Mouse (Mus musculus): ENCODE data around the gene Zkscan7.
"Not testable (repeated sequence)": the region's sequence is repeated elsewhere in the genome, so short reads cannot be mapped to it uniquely, and the experiment has no call there.

Zkscan7 gene

DNA sequence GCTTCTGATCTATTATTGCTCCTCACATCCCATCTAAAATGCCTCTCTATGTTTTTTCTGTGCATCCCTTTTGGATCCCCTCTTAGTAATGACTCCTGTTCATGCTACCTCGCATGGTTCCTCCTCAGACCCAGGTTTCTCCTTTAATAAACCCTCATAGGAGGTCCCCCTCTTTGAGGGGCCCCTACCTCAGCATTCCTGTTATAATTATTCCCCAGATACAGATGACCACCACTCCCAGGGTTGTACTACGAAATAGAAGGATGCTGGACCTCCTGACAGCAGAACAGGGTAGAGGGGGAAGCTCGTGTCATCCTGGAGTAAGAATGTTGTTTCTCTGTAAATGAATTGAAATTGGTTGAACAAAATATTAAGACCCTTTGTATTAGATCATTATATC is at the start of gene Zkscan7:
Zkscan7 (plus strand) TSS at position 301 of the 400 bp plus-strand sequence.
- ATAC-seq (ENCODE audit: low TSS enrichment) = no peak

DNA sequence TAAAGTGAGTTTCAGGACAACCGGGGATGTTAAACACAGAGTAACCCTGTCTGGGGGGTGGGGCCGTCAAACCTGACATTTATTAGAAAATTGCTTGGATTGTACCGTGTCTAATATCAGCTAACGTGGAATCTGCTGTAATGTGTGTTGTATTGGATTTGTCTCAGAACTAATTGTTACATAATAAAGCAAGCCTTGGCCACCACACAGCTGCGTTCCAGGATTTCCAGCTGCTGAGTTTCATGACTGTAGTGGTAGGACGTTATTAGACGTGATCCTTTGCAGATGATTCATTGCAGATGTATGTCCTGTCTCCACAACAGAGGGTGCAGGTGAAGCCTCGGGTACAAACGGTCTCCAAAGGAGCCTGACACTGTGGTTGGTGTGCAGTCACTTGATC is 49.4 kb upstream of the Zkscan7 start:
- ATAC-seq (ENCODE audit: low TSS enrichment) = no peak

DNA sequence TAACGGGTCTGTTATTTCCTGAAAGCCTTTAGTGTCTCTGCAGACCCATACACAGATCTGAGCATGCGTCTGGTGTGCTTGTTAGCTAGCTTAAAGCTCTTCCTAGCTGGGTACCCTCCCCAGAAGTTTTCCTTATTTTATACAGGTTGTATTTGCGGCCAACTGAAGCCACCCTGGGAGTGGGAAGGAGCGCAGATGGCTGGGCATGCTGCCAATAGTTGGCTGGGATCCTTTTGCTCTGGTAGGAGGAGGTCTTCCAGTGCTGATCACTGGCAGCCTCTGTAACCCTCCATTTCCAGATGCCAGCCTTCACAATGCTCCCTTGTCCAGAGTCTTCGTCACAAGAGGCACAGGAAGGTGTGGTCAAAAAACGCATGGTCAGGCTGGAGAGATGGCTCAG is 48.7 kb upstream of the Zkscan7 start:
- peak; percentile 74 for ATAC-seq (ENCODE audit: low TSS enrichment)

DNA sequence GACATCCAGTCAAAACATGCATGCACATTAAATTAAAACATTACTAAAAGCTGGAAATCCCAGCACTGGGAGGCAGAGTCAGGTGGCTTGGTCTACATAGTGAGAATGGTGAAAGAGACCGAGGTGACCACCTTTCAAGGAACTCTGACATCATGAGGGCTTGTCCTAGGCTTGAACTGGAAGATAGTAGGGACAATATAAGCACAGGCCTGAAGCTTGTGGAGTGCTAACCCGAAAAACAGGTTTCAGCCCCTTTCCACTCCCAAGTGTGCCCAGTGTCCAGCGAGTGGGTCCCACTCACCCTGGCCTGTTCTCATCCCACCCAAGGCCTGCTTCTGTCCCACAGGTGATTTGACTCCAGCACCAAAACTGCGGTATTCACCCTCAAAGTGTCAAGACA is 48.3 kb upstream of the Zkscan7 start:
- no peak for ATAC-seq (ENCODE audit: low TSS enrichment)

DNA sequence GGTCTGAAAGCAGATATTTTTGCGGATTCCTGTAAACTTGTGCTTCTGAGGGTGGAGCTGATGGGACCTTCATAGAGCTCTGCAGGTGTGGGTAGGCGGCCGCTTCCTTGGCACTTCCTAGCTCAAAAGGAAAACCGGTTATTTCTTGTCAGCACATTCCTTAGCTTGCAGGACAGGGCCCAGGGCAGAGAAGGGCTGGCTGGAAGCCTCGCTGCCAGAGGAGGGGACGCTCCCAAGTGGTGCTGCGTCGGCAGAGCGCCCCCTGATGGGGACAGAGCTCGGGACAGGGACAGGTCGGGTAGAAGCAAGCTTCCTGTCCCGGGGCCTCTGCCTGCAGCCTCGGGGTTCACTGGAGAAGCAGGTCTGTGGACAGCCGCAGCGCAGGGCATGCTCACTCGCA is 47.8 kb upstream of the Zkscan7 start:
- ATAC-seq (ENCODE audit: low TSS enrichment) = peak; percentile 44

DNA sequence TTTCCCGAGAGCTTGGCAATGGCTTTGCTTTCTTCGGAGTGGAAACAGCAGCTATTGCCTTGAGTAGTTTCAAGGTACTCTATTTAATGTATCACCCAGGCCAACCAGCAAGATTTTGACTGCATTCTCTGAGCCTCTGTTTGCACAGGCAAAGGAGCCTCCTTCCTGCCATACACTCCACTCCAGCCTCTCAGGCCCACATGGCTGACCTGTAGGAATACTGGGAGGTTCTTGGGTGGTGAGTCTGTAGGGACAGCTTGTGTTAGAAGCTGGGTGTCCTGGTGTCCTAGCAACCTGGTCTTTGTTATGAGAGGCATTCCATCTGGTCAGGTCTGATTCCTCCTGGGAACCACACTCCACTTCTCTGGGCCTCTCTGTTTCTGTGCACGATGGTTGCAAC is 41.7 kb upstream of the Zkscan7 start, which contains the start of gene Gm35549:
Gm35549 (minus strand) TSS at position 276 of the 400 bp plus-strand sequence.
- ATAC-seq (ENCODE audit: low TSS enrichment) = no peak

DNA sequence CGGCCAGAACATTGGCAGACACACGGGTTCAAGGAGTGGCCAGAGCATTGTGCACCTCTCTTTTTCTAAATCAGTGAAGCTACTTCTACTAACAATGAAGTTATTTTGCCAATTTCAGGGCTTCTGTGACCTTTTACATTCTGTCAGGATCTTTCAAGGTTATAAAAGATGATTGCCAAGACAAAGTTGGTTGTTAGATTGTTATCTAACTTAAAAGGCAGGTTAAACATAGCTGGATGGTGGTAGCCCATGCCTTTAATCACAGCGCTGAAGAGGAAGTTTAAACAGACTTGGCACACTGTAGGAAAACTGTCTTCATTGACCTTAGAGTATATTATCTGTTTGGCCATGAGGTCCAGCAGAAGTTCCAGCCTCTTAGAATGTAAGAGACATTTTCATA is 39.9 kb upstream of the Zkscan7 start:
- no peak for ATAC-seq (ENCODE audit: low TSS enrichment)

DNA sequence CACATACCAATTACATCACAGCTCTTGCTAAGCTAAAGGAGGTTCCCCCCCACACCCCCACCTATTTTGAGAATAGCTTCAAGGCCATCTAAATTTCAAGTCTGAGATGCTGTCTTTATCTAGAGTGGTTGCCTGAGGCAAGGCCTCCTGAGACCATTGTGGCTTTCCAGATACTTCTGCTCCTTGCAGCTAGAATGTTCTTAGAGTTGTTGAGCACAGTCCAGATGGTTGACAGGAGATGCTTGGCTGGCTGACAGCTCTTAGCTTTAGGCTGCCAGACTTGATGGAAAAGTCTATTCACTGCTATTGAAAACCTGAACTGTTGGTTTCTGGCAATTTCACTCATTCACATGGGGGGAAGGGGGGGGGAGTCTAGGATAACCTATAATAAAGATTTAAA is 39.3 kb upstream of the Zkscan7 start:
- ATAC-seq (ENCODE audit: low TSS enrichment) = peak; percentile 86

DNA sequence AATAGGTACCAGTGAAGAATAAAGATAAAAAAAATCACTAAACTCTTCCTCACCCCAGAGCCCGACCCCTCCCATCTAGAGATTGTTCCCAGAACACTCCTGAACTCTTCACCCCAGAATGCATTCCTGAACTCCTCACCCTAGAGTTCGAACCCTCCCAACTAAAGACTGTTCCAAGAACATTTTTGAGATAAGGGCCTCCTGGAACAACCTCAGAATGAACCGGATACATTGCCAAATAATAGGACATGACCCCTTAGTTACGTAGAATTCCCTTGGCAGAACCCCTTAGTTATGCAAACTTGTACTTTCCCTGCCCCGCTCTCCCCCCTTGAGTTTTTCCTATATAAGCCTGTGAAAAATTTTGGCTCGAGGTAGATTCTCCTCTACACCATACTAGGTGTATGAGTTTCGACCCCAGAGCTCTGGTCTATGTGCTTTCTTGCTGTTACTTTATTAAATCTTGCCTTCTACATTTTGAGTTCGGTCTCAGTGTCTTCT is 37.6 kb upstream of the Zkscan7 start:
- ATAC-seq (ENCODE audit: low TSS enrichment) = not testable (repeated sequence)

DNA sequence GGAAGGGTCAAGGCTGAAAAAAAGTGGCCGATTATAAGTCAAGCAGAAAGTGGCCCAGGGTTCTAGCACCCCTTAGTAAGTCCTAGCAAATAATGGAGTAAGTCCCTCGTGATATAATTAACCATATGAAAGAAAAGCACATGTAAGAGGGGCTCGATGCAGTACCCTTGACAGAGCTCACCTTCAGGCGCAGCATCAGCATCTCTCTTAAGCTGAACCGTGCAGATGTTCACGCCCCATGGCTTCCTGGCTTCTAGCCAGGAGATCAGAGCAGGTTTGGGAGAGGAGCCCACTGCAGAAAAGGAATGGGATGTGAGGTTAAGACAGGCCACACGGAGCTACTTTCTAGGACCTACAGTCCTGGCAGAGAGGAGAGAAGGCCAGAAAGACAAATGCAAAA is 31.0 kb upstream of the Zkscan7 start:
- ATAC-seq (ENCODE audit: low TSS enrichment) = no peak

DNA sequence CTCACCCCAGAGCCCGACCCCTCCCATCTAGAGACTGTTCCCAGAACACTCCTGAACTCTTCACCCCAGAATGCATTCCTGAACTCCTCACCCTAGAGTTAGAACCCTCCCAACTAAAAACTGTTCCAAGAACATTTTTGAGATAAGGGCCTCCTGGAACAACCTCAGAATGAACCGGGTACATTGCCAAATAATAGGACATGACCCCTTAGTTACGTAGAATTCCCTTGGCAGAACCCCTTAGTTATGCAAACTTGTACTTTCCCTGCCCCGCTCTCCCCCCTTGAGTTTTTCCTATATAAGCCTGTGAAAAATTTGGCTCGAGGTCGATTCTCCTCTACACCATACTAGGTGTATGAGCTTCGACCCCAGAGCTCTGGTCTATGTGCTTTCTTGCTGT is 30.3 kb upstream of the Zkscan7 start:
- not testable (repeated sequence) for ATAC-seq (ENCODE audit: low TSS enrichment)

DNA sequence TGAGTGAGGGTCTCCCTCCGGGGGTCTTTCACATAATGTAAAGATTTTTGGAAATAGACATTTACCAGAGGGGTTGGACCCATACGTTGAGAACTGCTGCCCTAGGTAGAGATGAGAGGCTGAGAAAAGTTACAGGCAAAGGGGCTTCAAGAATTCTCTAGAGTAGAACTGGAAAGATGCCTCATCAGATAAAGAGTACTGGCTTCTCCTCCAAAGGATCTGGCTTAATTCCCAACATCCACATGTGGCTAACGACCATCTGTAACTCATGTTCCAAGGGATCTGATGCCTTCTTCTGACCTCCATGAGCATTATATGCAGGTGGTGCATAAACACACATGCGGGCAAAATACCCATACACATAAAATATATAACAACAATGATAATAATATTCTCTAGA is 29.9 kb upstream of the Zkscan7 start:
- no peak for ATAC-seq (ENCODE audit: low TSS enrichment)

DNA sequence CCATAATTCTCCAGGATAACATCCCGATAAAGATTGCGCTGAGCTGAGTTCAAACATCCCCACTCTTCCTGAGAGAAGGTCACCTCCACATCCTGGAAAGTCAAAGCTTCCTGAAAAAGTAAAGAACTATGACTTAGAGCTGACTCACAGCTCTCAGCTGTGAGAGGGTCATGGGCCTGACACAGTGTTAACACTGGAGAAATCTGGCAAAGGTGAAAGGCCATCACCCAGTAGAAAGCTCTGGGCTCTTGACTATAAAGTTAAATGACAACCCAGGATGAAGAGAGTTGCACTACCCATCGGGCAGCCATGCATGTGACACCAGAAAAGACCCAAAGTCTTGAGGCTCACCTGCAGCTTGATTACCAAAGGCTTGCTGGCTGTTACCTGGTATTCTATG is 28.8 kb upstream of the Zkscan7 start:
- ATAC-seq (ENCODE audit: low TSS enrichment) = no peak

DNA sequence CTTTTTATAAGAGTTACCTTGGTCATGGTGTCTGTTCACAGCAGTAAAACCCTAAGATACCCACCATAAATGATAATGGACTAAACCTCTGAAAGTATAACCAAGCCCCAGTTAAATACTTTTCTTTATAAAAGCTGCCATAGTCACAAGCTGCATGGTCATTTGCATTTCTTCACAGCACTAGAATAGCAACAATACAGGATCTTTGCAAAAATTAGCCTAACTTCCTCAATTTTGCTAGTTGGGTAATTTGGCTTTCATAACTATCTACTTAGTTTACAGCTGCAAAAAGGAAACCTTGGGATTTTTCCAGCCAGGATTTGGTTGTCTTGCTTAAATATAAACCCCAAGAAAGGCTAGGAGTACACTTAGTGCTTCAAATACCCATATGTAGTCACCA is 24.7 kb upstream of the Zkscan7 start:
- ATAC-seq (ENCODE audit: low TSS enrichment) = no peak

DNA sequence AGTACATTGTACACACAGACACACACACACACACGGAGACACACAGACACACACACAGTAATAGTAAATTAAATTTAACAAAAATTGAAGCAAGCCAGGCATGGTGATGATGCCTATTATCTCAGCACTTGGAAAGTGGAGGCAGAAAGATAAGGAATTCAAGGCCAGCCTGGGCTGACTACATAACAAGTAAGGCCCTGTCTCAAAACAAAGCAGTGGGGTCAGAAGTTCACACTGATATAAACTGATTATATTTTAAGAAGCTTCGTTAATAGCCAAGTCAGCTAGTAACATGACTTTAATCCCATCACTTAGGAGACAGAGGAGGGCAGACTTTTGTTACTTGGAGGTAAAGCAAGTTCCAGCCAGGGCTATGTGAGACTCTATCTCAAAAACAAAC is 21.8 kb upstream of the Zkscan7 start:
- ATAC-seq (ENCODE audit: low TSS enrichment) = no peak

DNA sequence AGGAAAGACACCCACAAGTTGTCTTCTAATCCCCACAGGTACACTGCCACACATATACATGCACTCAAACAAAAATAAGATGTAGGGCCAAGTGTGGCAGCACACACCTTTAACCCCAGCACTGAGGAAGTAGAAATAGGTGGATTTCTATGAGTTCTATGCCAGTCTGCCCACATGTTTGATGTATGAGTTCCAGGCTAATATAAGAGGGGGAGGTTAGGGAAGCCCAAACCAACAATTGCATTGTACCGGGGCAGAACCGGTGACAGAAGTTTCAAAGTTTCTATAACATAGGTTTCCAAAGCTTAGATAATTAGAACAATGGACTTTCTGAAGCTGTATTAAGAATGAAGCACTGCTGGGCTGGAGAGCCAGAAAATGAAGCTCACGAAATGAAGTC is 20.6 kb upstream of the Zkscan7 start:
- ATAC-seq (ENCODE audit: low TSS enrichment) = no peak

DNA sequence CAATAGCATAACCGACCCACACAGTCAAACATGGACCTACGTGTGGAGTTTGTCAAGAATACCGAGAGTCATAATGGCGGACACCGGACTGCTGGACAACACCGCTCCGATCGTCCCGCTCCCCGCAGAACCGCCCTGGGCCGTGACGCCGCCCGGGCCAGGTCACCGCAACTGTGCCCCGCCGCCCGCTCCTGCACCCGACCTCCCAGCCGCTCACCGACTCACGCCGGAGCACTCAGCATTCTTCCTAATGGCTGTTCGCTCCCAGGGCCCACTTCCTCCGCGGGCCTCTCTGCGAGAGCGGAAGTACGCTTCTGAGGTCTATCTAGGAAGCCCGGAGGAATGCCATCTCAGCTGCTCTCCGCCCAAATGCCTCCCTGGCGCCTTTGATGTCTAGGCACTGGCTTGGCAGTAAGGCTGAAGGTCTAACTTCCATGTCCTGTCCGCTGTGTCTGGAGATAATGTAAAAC is 19.8 kb upstream of the Zkscan7 start, which contains the start of gene Zfp445:
Zfp445 (minus strand) TSS at position 310 of the 470 bp plus-strand sequence.
- ATAC-seq (ENCODE audit: low TSS enrichment) = peak; percentile 100

DNA sequence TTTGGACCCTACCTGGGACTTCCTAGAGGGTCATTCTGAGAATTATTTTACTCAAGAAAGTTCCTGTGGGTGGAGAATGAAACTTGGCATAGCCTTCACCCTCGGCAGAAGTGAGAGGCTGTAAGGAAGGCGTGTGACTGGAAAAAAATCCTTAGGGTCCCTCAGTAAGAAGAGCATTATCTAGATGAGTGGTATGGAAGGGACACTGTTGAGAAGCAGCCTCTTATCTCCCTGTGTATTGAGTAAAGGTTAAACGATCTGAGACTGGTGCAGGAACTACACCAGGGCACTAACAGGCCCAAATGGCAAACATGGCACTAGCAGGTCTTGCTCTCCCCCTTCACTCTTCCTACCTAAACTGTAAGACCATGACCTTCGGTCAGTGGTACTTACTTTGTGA is 19.3 kb upstream of the Zkscan7 start:
- ATAC-seq (ENCODE audit: low TSS enrichment) = no peak

DNA sequence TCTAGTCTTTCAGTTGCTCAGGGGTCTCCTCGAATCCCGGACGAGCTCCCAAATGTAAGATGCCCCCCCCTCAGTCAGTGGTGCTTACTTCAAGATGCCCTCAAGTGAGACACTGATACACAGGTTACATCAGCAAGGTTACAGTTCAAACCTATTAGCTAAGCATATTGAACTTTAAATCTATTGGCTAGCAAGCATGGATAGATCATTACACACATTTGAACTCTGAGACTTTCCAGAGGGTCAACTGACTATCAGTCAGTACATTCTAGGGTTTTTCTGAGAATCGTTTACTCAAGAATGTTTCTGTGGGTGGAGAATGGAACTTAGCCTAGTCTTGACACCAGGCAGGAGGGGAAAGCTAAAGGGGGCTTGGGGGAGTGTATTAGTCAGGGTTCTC is 12.9 kb upstream of the Zkscan7 start:
- ATAC-seq (ENCODE audit: low TSS enrichment) = no peak

DNA sequence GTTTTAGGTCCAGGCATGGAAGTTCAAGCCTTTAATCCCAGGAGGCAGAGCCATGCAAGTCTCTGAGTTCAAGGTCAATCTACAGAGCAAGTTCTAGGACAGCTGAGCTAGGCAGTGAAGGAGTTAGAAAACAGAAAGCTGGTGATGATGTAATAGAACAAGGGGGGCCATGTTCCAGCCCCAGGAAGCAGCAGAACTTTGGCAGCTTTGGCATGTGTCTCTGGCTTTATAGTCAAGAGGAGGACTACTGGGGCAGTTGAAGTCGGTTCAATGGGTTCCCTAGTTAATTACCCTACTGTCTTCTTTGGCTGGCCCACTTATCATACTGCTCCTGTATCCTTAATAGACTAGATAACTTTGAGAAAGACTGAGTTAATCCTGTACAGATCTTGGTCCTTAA is 10.8 kb upstream of the Zkscan7 start:
- ATAC-seq (ENCODE audit: low TSS enrichment) = no peak

DNA sequence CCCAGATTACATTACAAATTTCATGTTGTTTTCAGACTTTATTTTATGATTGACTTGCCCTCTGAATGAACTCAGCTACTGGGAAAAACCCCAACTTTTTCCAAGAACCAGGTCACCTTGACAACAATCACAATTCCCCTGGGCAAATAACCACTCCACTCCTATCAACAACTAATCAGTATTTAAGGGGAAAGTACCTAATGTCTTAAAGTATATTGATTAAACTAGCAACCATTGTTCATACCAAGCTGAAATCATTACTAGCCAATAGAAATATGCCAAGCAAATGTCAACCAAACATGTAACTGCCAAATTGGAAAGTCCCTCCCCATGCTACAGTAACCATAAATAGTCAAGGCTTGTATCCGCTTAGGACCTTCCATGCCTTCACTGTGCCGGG is 10.3 kb upstream of the Zkscan7 start:
- ATAC-seq (ENCODE audit: low TSS enrichment) = no peak

DNA sequence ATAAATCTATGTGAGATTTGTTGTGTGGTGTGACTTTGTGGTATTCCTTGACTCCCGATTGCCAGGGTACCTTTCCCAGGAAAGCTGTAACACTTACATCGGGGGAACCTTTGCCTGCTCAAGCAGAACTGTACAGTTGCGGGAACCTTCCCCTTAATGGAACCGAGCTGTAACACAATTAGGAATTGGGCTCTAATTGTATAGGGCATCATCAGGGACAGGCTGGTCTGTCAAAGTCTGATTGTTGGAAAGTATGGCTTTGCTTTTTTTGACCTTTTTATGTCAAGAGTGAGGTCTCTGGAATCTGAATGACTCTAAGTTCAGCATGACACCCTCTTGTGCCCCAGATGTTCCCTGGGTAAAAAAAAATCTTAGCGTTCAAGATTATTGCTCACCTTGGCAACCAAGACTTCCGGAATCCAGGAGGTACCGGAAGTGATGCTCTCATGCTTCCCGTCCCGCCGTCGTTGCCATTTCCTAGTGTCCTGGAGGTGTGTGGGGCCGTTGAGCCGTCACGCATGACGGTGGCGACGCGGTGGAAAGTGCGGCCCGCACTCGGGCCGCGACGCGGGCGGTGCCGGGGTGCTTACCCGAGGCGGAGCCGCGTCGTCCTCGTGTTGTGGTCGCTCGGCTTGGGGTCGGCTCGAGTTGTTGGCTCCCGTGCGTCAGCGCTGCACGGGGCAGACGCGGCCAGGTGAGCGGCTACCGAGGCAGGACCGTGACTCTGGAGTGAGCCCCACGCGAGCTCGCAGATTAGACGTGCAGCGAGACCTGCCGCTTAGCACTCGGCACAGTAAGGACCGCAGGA is 1.1 kb downstream of the Zkscan7 start:
- peak; percentile 98 for ATAC-seq (ENCODE audit: low TSS enrichment)

DNA sequence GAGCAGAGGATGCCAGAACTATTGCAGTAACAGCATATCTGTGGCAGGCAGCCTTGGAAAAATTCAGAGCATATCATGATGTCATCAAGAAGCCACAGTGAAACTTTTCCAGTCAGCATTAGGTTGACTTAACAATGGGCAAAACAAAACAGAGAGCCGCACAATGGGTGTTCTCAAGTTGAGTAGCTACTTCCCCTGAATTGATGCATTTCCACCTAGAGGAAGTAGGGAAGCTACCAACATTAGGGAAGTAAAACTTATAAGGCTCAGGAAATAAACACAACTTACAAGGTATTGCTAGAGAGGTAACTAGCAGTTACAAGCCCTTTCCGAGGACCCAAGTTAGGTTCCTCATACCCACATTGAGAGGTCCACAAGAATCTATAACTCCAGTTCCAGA is 15.6 kb downstream of the Zkscan7 start:
- no peak for ATAC-seq (ENCODE audit: low TSS enrichment)

Data from frontal cortex, adult (tissue).